Mouse (Mus musculus) lung, adult 2 months (tissue): Measurements from ENCODE around the gene Mnd1.

ENCODE experiments used
- CTCF ChIP-seq: fragments of 200-500 bp; IDR thresholded peaks from 2 replicates; pipeline ENCODE4 v1.5.1; 2011; ENCODE audit warnings: mild to moderate bottlenecking, low read length, control low read depth; ENCODE audit not compliant: insufficient read depth
- POLR2A ChIP-seq: fragments of 200-500 bp; IDR thresholded peaks from 2 replicates; pipeline ENCODE4 v1.6.1; 2011; ENCODE audit warnings: low read depth, mild to moderate bottlenecking, control low read depth, low read length, borderline replicate concordance; ENCODE audit errors: extremely low read depth

GRCm38 (mm10) chr3:84126721-84127120 lies 28.9 kb downstream of the Mnd1 start:
- TF ChIP-seq CTCF (no peak), POLR2A (no peak)
